Mouse (Mus musculus): ENCODE results near the gene Ost4.

The Ost4 gene

DNA sequence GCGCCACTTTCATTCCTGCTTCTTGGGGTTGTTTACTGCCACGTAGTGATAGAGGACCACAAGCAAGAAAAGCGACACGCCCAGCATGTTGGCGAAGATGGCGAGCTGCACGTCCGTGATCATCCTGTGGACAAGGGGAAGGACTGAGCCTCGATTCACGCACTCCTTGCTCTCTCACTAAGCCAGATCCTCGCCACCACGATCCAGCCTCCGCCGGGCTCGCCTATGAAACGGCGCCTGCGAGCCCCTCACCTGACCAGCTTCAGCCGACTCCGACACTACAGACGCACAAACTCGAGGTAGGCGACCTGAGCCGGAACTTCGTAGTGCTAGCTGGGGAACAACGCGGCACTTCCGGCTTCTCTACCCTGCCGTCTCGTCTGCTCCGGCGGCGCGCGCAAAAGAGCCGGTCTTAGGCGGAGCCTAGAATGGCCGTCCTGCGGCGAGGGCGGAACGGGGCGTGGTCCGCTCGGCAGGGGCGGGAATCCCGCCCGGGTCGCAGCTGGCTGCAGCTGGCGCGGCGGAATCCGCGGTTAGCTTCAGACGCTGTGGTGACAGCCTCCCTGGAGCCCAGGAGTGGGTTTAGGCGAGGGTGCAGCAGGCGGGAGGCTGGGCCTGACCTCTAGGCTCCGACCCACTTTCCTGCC is at the start of gene Ost4:
Gene Ost4, minus strand, starts transcription at position 376 of the 647 bp plus-strand sequence.
- peak; percentile 93 for DNase-seq (ENCODE audit: low read depth)

GRCm38 (mm10) chr5:30955751-30956150 is 48.2 kb upstream of the Ost4 start:
- DNase-seq (ENCODE audit: low read depth): no peak

GRCm38 (mm10) chr5:30954556-30954955 is 47.0 kb upstream of the Ost4 start:
- DNase-seq (ENCODE audit: low read depth): no peak

DNA sequence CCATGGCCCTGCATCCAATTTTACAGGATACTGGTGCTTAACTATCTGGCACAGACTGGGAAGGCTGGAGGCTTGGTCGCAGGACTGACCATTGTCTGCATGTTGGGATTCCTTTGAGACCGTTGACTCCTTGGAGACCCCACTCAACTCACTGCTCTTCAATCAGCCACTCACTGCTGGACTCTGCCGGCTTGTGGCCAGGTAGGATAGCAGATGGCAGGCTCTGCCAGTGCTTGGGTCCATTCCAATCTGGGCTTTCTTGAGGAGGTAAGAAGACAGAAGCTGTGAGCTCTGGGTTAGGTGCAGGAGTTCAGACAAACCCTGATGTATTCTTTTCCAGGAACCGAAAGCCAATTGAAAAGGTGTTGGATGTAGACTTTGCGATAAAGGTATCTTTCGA is 46.5 kb upstream of the Ost4 start:
- DNase-seq (ENCODE audit: low read depth): no peak

DNA sequence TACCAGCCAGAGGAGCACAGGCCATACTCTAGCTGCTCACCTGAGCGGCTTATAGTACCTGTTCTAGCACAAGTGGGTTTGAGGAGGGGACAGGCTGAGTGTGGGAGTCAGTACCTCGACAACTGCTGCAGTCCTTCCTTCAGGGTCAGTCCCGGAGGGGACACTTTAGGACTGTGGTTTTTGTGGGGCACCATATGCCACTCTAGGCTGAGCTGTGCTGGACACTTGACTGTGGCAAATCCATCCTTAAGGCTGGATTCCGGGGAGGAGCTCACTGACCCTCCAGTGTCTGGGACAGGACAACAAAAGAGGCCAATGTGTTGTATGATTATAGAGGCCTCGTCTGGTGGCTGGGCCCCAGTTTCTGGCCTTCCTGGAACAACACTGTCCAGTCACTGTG is 45.0 kb upstream of the Ost4 start:
- no peak for DNase-seq (ENCODE audit: low read depth)

DNA sequence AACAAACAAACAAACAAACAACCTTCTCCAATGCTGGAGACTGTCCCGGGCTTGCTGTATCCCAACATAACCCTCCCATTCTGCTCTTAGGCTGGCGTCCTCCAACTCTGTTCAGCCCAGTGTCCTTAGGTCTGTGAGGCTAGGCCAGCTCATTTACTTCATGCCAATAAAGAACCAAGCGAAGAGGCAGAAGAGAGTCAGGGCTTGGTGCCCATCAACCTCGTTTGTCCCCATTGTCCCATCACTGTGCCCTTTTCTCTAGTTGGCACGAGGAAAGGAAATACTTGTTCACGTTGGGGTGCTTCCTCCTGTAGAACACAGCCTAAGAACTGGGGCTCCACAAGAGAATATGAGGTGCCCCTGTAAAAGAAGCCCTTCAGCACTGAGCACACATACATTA is 44.1 kb upstream of the Ost4 start:
- no peak for DNase-seq (ENCODE audit: low read depth)

- DNase-seq (ENCODE audit: low read depth): no peak
These were observed 43.3 kb upstream of the Ost4 start for GRCm38 (mm10) chr5:30950922-30951321.

DNA sequence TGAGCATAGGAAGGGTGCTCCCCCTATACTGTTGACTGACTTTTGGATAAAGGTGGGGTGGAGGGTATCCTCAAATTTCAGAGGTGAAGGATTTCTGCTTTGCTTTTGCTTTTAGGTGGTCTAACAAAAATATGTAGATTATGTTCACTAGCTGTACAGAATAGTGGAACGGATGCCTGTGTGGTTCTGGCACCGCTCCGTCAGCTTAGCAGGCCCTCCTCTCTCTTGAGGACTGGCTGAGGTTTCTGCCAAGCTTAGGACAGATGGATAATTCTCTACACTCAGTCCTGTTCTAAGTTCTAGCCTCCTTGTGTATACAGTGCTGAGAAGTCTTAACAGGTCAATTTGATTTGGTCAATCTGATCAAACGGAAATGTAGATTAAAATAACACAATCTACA is 42.9 kb upstream of the Ost4 start:
- DNase-seq (ENCODE audit: low read depth): no peak

GRCm38 (mm10) chr5:30949654-30950326 is 42.2 kb upstream of the Ost4 start:
- DNase-seq (ENCODE audit: low read depth): peak; percentile 80

DNA sequence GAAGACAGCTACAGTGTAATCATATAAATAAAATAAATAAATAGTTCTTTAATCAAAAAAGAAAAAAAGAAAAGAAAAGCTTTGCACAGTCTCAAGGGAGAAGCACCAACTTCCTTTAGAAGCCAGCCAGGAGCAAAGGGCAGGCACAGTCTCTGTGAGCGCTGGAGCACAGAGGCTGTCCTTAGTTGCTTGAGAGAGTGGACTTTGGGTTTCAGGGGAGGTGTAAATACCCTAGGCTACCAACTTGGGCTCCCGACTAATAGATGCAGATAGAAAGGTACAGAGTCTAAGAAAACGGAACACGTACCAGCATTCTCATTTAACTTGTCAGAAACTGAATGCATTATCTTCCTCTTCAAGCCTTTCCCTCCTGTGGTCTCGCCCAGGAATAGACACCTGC is 41.0 kb upstream of the Ost4 start:
- DNase-seq (ENCODE audit: low read depth): no peak

DNA sequence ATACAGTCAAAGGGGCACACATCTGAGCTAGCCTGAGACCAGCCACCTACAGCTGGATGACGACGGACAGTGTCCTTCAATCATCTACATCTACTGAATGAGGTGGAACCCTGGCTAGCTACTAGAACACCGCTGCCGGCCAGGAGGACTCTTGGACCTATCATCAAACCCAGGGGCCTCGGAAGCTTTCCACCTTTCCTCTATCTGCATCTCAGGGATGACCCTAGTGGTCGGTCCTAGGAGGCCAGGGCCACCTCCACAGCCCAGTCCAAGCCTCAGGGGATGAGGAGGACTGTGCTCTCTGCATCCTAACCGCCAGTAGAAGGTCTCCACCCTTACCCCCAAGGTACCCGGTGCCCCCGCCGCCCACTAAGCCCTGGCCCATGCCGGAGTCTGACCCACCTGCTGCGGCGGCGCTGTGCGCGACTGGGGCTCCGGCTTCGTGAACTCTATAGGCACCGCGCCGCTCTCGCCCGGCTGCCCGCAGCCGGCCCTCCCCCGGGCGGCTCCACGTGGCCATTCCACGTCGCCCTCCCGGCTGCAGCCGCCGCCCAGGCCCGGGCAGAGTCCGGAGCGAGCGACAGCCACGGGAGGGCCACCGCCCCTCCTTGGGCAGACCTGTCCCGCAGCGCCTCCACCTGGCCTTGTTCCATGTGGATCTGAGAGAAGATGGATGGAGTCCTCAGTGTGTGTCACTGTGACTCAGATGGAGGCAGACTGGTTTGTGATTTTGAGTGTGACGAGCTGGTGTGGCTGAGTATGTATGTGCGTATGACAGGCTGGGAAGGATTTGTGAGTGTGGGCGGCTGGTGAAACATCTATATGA is 37.6 kb upstream of the Ost4 start, which contains the start of gene Cgref1:
Gene Cgref1, minus strand, starts transcription at position 636 of the 826 bp plus-strand sequence.
- no peak for DNase-seq (ENCODE audit: low read depth)

DNA sequence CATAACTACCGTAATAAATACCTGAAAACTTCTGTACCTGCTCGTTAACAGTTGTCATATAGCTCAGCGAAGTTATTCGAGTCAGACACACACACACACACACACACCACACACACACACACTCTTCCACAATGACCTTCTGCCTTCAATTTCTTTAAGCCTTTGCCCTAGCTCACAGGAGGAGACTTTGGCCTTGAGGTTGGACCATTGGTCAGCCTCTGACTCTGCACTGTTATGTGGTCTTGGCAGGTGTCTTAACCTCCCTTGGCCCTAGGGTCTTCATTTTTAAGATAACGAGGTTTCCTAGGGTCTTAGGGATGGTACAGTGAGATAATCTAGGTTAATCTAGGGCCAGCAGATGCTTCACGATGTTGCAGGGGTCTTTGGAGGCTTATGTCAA is 36.8 kb upstream of the Ost4 start:
- no peak for DNase-seq (ENCODE audit: low read depth)

DNA sequence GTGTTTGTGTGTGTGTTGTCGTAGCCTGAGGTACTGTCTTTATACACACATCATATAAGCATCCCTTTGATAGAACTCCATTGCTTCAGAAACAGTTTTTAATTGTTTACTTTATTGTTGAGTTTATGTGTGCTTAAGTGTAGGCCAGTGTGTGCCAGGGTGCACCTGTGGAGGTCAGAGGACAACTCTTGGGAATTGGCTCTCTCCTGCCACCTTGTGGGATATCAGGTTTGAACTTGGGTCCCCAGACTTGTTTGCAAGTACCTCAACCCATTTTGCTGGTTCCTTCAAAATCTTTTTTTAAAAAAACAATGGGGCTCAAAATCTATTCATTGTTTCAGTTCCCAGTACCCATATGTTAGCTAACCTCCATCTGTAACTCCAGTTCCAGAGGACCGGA is 35.4 kb upstream of the Ost4 start:
- DNase-seq (ENCODE audit: low read depth): no peak

- DNase-seq (ENCODE audit: low read depth): no peak
These were observed 27.3 kb upstream of the Ost4 start for GRCm38 (mm10) chr5:30934725-30935461.

DNA sequence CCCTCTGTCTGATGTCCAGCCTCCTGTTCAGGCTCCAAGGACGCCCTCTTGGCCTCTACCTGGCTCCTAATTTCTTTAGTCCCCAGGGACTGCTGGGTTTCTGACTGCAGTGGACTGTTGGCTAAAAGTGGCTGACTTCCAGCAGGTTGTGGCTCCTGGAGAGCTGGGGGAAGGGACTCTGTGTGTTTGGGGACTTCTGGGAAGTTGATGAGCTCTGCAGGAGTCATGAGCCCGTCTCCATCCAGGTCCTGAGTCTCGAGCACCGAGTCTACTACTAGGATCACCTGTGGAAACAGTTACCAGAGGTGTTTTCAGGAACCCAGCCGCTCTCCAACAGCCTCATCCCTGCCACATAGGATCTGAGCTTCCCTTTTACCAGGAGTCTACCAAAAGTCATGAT is 26.1 kb upstream of the Ost4 start:
- no peak for DNase-seq (ENCODE audit: low read depth)

- DNase-seq (ENCODE audit: low read depth): no peak
These were observed 23.8 kb upstream of the Ost4 start for GRCm38 (mm10) chr5:30931378-30931777.

- no peak for DNase-seq (ENCODE audit: low read depth)
These were observed 23.3 kb upstream of the Ost4 start for GRCm38 (mm10) chr5:30930846-30931245.

- DNase-seq (ENCODE audit: low read depth): no peak
These were observed 22.5 kb upstream of the Ost4 start for GRCm38 (mm10) chr5:30930121-30930520.

- no peak for DNase-seq (ENCODE audit: low read depth)
These were observed 20.4 kb upstream of the Ost4 start for GRCm38 (mm10) chr5:30927945-30928529.

- no peak for DNase-seq (ENCODE audit: low read depth)
These were observed 18.5 kb upstream of the Ost4 start for GRCm38 (mm10) chr5:30926073-30926472.

DNA sequence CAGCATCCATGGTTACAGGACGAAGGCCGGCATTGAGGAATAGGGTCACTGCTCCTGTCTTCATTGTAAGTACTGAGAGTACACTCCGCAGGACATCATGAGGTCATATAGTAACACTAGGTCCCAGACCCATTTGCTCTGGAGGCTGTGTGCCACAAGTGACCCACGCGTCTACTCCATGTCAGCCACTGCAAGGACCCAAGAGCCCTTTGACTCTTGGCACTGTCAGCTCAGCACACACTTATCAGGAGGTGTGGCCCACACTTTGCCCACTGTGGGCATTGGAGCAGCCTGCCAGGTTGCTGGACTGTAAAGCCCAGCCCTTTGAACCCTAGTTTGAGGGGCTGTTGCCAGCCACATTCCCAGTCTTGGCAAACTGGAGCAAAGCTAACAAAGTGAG is 17.6 kb upstream of the Ost4 start:
- DNase-seq (ENCODE audit: low read depth): no peak

- DNase-seq (ENCODE audit: low read depth): no peak
These were observed 17.0 kb upstream of the Ost4 start for GRCm38 (mm10) chr5:30924614-30925013.
